Mouse (Mus musculus): Measurements from ENCODE around the gene Gm20388.

DNA sequence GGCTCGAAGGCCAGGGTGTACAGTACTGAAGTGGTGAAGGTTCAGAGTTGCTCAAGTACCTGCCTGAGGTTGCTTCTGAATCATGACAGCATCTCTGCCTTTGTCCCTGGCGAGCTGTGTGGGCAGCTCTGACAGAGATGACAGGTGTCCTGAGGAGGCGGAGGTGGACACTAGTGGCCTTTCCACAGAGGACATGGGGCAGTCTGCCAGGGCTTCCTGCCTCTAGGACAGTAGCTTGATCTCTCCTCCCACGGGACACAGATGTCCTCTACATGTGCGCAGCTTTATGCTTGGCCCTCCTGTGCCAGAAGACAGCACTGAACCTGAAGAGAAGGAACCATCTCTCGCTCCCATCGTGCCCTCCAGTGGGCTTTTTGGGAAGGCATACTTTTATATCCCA is 222.5 kb downstream of the Gm20388 start:
- no peak for TF ChIP-seq CTCF (IDR thresholded peaks at IDR 0.05; ENCODE audit: borderline replicate concordance, extremely low read depth, insufficient read depth, insufficient read length)
- TF ChIP-seq POLR2A (IDR thresholded peaks at IDR 0.05; ENCODE audit: borderline replicate concordance, extremely low read depth, insufficient read depth, insufficient read length, poor library complexity, severe bottlenecking), result no peak

Measured in brain, embryonic 14.5 days (tissue).